Mouse (Mus musculus) layer of hippocampus, adult 18-20 months (tissue): ENCODE results near the gene Tedc1. TPM values are rescaled to one million over a fixed set of nuclear protein-coding genes. Genes with fewer than 3 reads are reported as not detected.
A peak's percentile ranks its signal among the peaks of the same experiment; 100 is the strongest.

Experiments used
- DNase-seq, 2 experiments: peaks; one replicate each; pipeline ENCODE4 v3.0.0; 2022; ENCODE audit warnings: low spot score in 2 of 2
- long read RNA-seq: library from polyadenylated mRNA; stranded (forward); transcript quantifications from one replicate; pipeline ENCODE4 v2.0.0, GENCODE M21; 2021
- total RNA-seq, 2 experiments: library from RNA; stranded (reverse); gene quantifications; 2 replicates each; pipeline ENCODE4 v1.2.3; 2021

Tedc1 gene
- under 1 TPM; 0.91 to 0.97 TPM for total RNA-seq
- long read RNA-seq, partial matches to known transcripts, result 1 of 5 reads
- long read RNA-seq, other reads (novel, unspliced or antisense), result 4 of 5 reads

GRCm38 (mm10) chr12:113155887-113156539 is at the start of gene Tedc1:
Gene Tedc1 (plus strand): TSS chr12:113156421.
- DNase-seq, result peak; percentile 99 to 100

GRCm38 (mm10) chr12:113107431-113108124 is 48.6 kb upstream of the Tedc1 start:
- DNase-seq, result no peak

GRCm38 (mm10) chr12:113108528-113109283 is 47.5 kb upstream of the Tedc1 start:
- DNase-seq, result no peak

- DNase-seq, result peak in 1 of 2 experiments; percentile 61
Measured at GRCm38 (mm10) chr12:113109801-113110200, 46.4 kb upstream of the Tedc1 start.

- no peak for DNase-seq
Measured at GRCm38 (mm10) chr12:113114141-113114540, 42.1 kb upstream of the Tedc1 start.

- DNase-seq, result no peak
Measured at GRCm38 (mm10) chr12:113114856-113115538, 41.2 kb upstream of the Tedc1 start.

GRCm38 (mm10) chr12:113119516-113120410 is 36.5 kb upstream of the Tedc1 start:
- peak; percentile 75 to 86 for DNase-seq

- no peak for DNase-seq
Measured at GRCm38 (mm10) chr12:113124726-113125125, 31.5 kb upstream of the Tedc1 start.

GRCm38 (mm10) chr12:113130732-113131131 is 25.5 kb upstream of the Tedc1 start:
- no peak for DNase-seq

- no peak for DNase-seq
Measured at GRCm38 (mm10) chr12:113131601-113132000, 24.6 kb upstream of the Tedc1 start.

- DNase-seq, result peak in 1 of 2 experiments; percentile 50
Measured at GRCm38 (mm10) chr12:113132567-113132966, 23.7 kb upstream of the Tedc1 start.

- DNase-seq, result no peak
Measured at GRCm38 (mm10) chr12:113133260-113133659, 23.0 kb upstream of the Tedc1 start.

- no peak for DNase-seq
Measured at GRCm38 (mm10) chr12:113133861-113134403, 22.3 kb upstream of the Tedc1 start.

GRCm38 (mm10) chr12:113134502-113134901 is 21.7 kb upstream of the Tedc1 start:
- DNase-seq, result no peak

- no peak for DNase-seq
Measured at GRCm38 (mm10) chr12:113135401-113135800, 20.8 kb upstream of the Tedc1 start.

GRCm38 (mm10) chr12:113136492-113137020 is 19.7 kb upstream of the Tedc1 start:
- DNase-seq, result no peak

- DNase-seq, result no peak
Measured at GRCm38 (mm10) chr12:113137260-113138213, 18.7 kb upstream of the Tedc1 start.

- DNase-seq, result no peak
Measured at GRCm38 (mm10) chr12:113138291-113138690, 17.9 kb upstream of the Tedc1 start.
